Mouse (Mus musculus) hindbrain, embryonic 11.5 days (tissue): Measurements from ENCODE around the gene Plppr1. TPM values are rescaled to one million over a fixed set of nuclear protein-coding genes. Genes with fewer than 3 reads are reported as not detected.
A peak's percentile ranks its signal among the peaks of the same experiment; 100 is the strongest.
"Not testable (repeated sequence)": the region's sequence is repeated elsewhere in the genome, so short reads cannot be mapped to it uniquely, and the experiment has no call there.

Experiments
- ATAC-seq: fragments of 200-750 bp; cut with Nextera tagmentation; 2 replicates; pipeline ENCODE4 v1.8.0; 2017; ENCODE audit warnings: mild to moderate bottlenecking, moderate TSS enrichment, moderate library complexity; ENCODE audit not compliant: low FRiP score
- DNase-seq: peaks from one replicate; pipeline ENCODE4 v3.0.0-alpha.2; 2015; ENCODE audit warnings: low spot score
- H3K27ac ChIP-seq: fragments of 300-500 bp; sonication (generic); 2 replicates; pipeline ENCODE4 v1.5.1; 2014; ENCODE audit warnings: mild to moderate bottlenecking, low read depth, low read length
- H3K27me3 ChIP-seq: fragments of 300-500 bp; sonication (generic); 2 replicates; pipeline ENCODE4 v1.6.1; 2014; ENCODE audit warnings: mild to moderate bottlenecking, low read length, moderate library complexity, mixed read lengths; ENCODE audit not compliant: control insufficient read depth, insufficient read depth
- H3K36me3 ChIP-seq: fragments of 300-500 bp; sonication (generic); 2 replicates; pipeline ENCODE4 v1.6.1; 2014; ENCODE audit warnings: mild to moderate bottlenecking, low read length, moderate library complexity, mixed read lengths; ENCODE audit not compliant: control insufficient read depth, insufficient read depth
- H3K4me1 ChIP-seq: fragments of 300-500 bp; sonication (generic); replicated peaks from 2 replicates; pipeline ENCODE4 v1.6.1; 2014; ENCODE audit warnings: low read length, mixed read lengths; ENCODE audit not compliant: control insufficient read depth, insufficient read depth
- H3K4me2 ChIP-seq: fragments of 300-500 bp; sonication (generic); replicated peaks from 2 replicates; pipeline ENCODE4 v1.6.1; 2014; ENCODE audit warnings: mild to moderate bottlenecking, low read depth, low read length
- H3K4me3 ChIP-seq: fragments of 300-500 bp; sonication (generic); 2 replicates; pipeline ENCODE4 v1.5.1; 2014; ENCODE audit warnings: low read depth, low read length
- H3K9ac ChIP-seq: fragments of 300-500 bp; sonication (generic); 2 replicates; pipeline ENCODE4 v1.6.1; 2014; ENCODE audit warnings: low read depth, low read length
- H3K9me3 ChIP-seq: fragments of 300-500 bp; sonication (generic); 2 replicates; pipeline ENCODE4 v1.6.1; 2016; ENCODE audit warnings: low read length; ENCODE audit not compliant: control insufficient read depth
- WGBS: fragments of 180-500 bp; shearing (Covaris S2); extraction: QIAGEN DNeasy Blood & Tissue Kit; methylation state at CpG from one replicate; pipeline ENCODE4 v1.1.7; 2014; 5-methylcytosine and 5-hydroxymethylcytosine counted together
- polyA plus RNA-seq: library from polyadenylated mRNA; unstranded; fragments of >200 nt; fragmentation: Nextera tagmentation; extraction: Ambion mirVana; gene quantifications from 2 replicates; pipeline ENCODE4 v1.2.1, GENCODE M21; 2014

The Plppr1 gene
- polyA plus RNA-seq, 1 experiment from 2014 or later: 19.2 TPM

- DNase-seq (peak; percentile 10), ATAC-seq (peak; percentile 66)
- WGBS: 90% methylated on average over 5 of the region's 5 CpGs
- Histone ChIP-seq H3K27me3 (no peaks in the 10 kb centered on the region), H3K9ac (no peak overlapping the region), H3K4me2 (no peak overlapping the region), H3K27ac (no peak overlapping the region), H3K36me3 (no peaks in the 10 kb centered on the region), H3K4me1 (no peaks in the 10 kb centered on the region), H3K9me3 (no peaks in the 10 kb centered on the region), H3K4me3 (no peak overlapping the region)
Observed at GRCm38 (mm10) chr4:49278515-49278914, 219.4 kb downstream of the Plppr1 start.

DNA sequence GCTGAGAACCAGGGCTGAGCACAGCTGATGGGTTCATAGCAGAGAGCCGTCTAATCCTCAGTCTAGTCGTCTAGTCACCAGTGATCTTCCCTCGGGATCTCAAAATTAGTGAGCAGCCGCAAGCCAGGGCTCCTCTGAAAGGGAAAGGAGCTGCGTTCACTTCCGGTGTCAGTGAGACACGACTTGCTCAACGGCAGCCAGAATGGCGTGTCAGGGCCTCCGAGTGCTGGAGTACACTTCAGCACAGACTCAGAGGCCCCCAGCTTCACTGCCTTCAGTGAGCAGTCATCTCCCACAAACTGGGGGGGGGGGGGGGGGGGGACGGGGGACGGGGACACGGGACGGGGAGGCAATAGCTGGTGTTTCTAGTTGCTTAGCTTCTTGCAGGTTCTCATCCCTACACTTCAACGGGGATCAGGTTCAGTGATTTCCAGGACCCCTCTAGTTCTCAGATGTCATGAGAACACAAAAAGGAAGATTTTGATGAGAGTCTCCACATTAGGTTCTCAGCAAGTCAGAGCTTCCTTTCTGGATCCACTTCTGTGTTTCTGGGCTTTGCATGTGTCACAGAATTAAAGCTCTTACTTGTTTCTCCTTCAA, 225.7 kb downstream of the Plppr1 start:
- Histone ChIP-seq H3K9me3 (no peaks in the 10 kb centered on the region), H3K27ac (0 out of 2 replicates have a peak overlapping the region, but pooled peaks have one; percentile 6), H3K36me3 (no peaks in the 10 kb centered on the region), H3K27me3 (no peaks in the 10 kb centered on the region), H3K4me3 (no peak overlapping the region), H3K4me2 (no peak overlapping the region), H3K9ac (no peak overlapping the region), H3K4me1 (no peaks in the 10 kb centered on the region)
- WGBS: 79% methylated on average over 13 of the region's 15 CpGs
- DNase-seq: peak; percentile 2
- ATAC-seq: no peak; the same call in 1 of the 2 replicates

DNA sequence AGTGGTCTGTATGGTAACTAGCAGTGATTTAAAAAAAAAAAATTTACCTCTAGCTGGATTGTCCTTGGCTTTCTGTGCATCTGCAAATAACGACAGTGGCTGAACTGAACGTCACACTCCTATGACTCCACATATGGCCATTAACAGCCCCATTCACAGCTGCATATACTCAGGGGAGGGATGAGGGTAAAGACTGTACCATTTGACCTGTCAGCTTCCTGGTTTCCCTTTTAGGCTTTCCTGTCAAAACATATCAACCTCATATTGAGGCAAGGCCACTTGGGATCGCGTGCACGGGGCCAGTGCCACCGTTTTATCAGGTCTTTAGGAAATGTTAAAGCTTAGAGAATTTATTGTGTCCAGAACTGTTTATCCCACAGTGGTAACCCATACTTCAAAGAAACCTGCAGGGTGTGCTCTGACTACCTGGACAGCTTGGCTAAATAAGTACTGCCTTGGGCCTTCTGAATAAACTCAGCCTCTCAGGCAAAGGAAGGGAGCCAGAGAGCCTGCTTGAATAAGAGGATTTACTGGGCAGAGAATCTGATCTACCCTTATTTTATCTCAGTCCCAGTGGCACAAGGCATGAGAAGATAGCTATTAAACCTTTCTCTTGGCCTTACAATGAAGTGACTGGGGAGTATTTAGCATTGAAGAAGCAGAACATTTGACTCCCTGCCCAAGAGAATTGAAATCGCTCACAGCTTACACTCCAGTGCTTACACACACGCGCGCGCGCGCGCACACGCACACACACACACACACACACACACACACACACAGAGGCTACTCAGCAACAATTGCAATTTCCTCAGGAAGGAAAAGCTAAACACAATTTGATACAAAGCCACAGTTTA, 226.5 kb downstream of the Plppr1 start:
- peak; percentile 22 for DNase-seq
- H3K4me1 ChIP-seq: no peaks in the 10 kb centered on the region
- 77% methylated on average over 15 of the region's 15 CpGs for WGBS
- ATAC-seq: peak; percentile 75
- H3K36me3 ChIP-seq: no peaks in the 10 kb centered on the region
- H3K9me3 ChIP-seq: no peaks in the 10 kb centered on the region
- peak overlapping the region; percentile 19; the same call in 1 of the 2 replicates for H3K27ac ChIP-seq
- no peaks in the 10 kb centered on the region for H3K27me3 ChIP-seq
- H3K4me2 ChIP-seq: no peak overlapping the region
- no peak overlapping the region for H3K9ac ChIP-seq
- H3K4me3 ChIP-seq: no peak overlapping the region

DNA sequence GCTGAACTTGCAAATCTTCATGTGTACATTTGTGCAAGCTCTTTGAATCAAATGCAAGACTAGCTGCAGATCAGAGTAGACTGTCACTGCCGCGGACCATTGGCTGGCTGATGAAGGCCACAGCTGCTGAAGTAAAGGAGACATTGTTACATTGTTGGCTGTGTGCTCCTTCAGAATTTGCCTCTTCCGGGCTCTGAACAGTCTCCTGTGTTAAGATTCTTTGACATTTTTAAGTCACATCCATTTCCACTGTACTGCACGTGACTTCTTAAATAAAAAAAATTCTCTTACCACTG, 227.1 kb downstream of the Plppr1 start:
- H3K36me3 ChIP-seq: no peaks in the 10 kb centered on the region
- DNase-seq (no peak), ATAC-seq (0 out of 2 replicates have a peak, but pooled peaks have one; percentile 22)
- 0 out of 2 replicates have a peak overlapping the region, but pooled peaks have one; percentile 19 for H3K27ac ChIP-seq
- H3K9ac ChIP-seq: no peak overlapping the region
- no peaks in the 10 kb centered on the region for H3K4me1 ChIP-seq
- H3K9me3 ChIP-seq: no peaks in the 10 kb centered on the region
- H3K27me3 ChIP-seq: no peaks in the 10 kb centered on the region
- H3K4me2 ChIP-seq: no peak overlapping the region
- WGBS: 73% methylated on average over 4 of the region's 4 CpGs
- H3K4me3 ChIP-seq: no peak overlapping the region

DNA sequence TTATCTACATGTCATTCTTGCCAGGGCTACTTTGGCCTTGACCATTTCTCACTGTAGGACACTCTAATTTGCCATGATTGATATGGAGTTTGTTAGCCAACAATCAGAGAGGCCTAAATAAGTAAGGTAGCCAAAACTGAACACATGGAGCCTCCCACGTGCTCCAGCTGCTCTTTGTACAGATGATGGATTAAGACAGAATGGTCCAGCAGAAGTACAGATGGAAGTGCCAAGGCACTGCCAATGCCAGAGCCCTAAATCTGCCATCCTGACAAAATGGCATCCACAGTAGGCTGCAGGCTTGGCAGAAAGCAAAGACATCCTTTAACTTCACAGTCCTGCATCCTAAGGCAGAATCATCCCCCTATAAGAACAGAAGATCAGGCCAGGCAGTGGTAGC, 237.4 kb downstream of the Plppr1 start:
- no peak for DNase-seq
- no peaks in the 10 kb centered on the region for H3K9me3 ChIP-seq
- no peak overlapping the region for H3K27ac ChIP-seq
- no peak overlapping the region for H3K9ac ChIP-seq
- no peak for ATAC-seq
- H3K36me3 ChIP-seq: no peaks in the 10 kb centered on the region
- no peak overlapping the region for H3K4me3 ChIP-seq
- H3K27me3 ChIP-seq: no peaks in the 10 kb centered on the region
- H3K4me2 ChIP-seq: no peak overlapping the region
- H3K4me1 ChIP-seq: no peaks in the 10 kb centered on the region
- WGBS: 71% methylated on average over 1 of the region's 1 CpGs

- no peak overlapping the region for H3K9ac ChIP-seq
- WGBS: 32% methylated on average over 1 of the region's 1 CpGs
- ATAC-seq: no peak
- H3K36me3 ChIP-seq: no peaks in the 10 kb centered on the region
- H3K4me2 ChIP-seq: no peak overlapping the region
- H3K27me3 ChIP-seq: no peaks in the 10 kb centered on the region
- no peaks in the 10 kb centered on the region for H3K4me1 ChIP-seq
- no peak for DNase-seq
- H3K9me3 ChIP-seq: no peaks in the 10 kb centered on the region
- no peak overlapping the region for H3K27ac ChIP-seq
- no peak overlapping the region for H3K4me3 ChIP-seq
Observed at GRCm38 (mm10) chr4:49299576-49299975, 240.5 kb downstream of the Plppr1 start.

DNA sequence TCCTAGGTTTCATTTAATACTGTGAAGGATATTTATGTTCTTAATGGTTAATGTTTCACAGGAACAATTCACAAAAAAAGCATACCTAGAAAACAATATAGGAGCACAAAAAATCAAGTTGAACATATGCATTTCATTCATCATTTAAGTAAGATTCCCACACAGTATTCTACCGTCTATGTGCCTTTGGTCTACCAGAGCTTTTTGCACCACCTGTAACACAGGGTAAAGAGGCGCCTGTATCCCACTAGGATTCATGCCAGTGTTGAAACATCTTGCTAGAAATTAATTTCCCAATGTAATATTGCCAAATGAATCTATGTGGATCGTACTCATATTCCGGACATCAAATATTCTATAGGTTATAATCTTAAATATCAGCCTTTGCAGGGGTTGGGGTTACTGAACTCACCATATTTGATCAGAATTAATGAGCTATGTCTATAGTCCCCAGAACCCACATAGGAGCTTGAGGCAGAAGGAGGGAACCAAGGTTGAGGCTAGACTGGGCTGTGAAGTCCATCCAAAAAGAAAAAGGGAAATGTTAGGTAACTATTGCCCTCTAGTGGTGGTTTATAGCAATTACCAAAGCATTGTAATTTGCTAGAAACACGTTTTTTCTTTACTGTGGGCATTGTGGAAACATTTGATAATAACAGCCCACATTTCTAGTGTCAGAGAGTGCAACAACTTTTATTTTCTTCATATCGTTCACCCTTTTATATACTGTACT, 263.0 kb downstream of the Plppr1 start:
- Histone ChIP-seq H3K4me3 (no peak overlapping the region), H3K4me2 (no peak overlapping the region), H3K9me3 (no peaks in the 10 kb centered on the region), H3K36me3 (no peaks in the 10 kb centered on the region), H3K9ac (no peak overlapping the region), H3K27ac (no peak overlapping the region), H3K27me3 (no peaks in the 10 kb centered on the region), H3K4me1 (no peaks in the 10 kb centered on the region)
- peak; percentile 65; the same call in 1 of the 2 replicates for ATAC-seq
- peak; percentile 52 for DNase-seq
- WGBS: 60% methylated on average over 6 of the region's 6 CpGs

GRCm38 (mm10) chr4:49337949-49338348, 278.9 kb downstream of the Plppr1 start:
- H3K9me3 ChIP-seq, H3K4me2 ChIP-seq, H3K4me1 ChIP-seq, H3K4me3 ChIP-seq, H3K27ac ChIP-seq, DNase-seq, H3K27me3 ChIP-seq, ATAC-seq, H3K36me3 ChIP-seq, H3K9ac ChIP-seq: not testable (repeated sequence)
- 91% methylated on average over 3 of the region's 4 CpGs for WGBS
